Mouse (Mus musculus) ES-Bruce4 (cell line): ENCODE measurements around the gene Pced1a. TPM values are rescaled to one million over a fixed set of nuclear protein-coding genes. Genes with fewer than 3 reads are reported as not detected.

ENCODE experiments used
- H3K27ac ChIP-seq: 2 replicates; pipeline ENCODE4 v1.5.1; 2012; ENCODE audit warnings: low read length, inconsistent platforms; ENCODE audit not compliant: insufficient read depth
- H3K27me3 ChIP-seq: 2 replicates; pipeline ENCODE4 v1.6.1; 2012; ENCODE audit warnings: mild to moderate bottlenecking, low read length, inconsistent platforms; ENCODE audit not compliant: control insufficient read depth, poor library complexity, insufficient read depth, severe bottlenecking
- H3K36me3 ChIP-seq: 2 replicates; pipeline ENCODE4 v1.6.1; 2012; ENCODE audit warnings: inconsistent platforms, mild to moderate bottlenecking, low read length, moderate library complexity; ENCODE audit not compliant: control insufficient read depth, poor library complexity, insufficient read depth, severe bottlenecking
- H3K4me1 ChIP-seq: one replicate; pipeline ENCODE4 v1.8.1; 2011; ENCODE audit warnings: low read length; ENCODE audit not compliant: control insufficient read depth, insufficient read depth
- H3K4me3 ChIP-seq: 2 replicates; pipeline ENCODE4 v1.5.1; 2011; ENCODE audit warnings: low read depth, mild to moderate bottlenecking, low read length
- H3K9ac ChIP-seq: 2 replicates; pipeline ENCODE4 v1.6.1; 2012; ENCODE audit warnings: low read depth, mild to moderate bottlenecking, inconsistent platforms; ENCODE audit not compliant: poor library complexity, severe bottlenecking
- H3K9me3 ChIP-seq: replicated peaks from 2 replicates; pipeline ENCODE4 v1.6.1; 2012; ENCODE audit warnings: mild to moderate bottlenecking, low read length, inconsistent platforms; ENCODE audit not compliant: control insufficient read depth, poor library complexity, insufficient read depth, severe bottlenecking
- CTCF ChIP-seq: IDR thresholded peaks from one replicate; pipeline ENCODE4 v1.8.1; 2011; ENCODE audit warnings: low read depth, low read length
- EP300 ChIP-seq: IDR thresholded peaks from 2 replicates; pipeline ENCODE4 v1.6.1; 2011; ENCODE audit warnings: low read depth, low read length; ENCODE audit not compliant: insufficient read depth
- POLR2A ChIP-seq: IDR thresholded peaks from one replicate; pipeline ENCODE4 v1.8.1; 2011; ENCODE audit warnings: low read length; ENCODE audit not compliant: insufficient read depth
- polyA plus RNA-seq: library from polyadenylated mRNA; stranded (reverse); fragments of >200 nt; gene quantifications from 2 replicates; pipeline ENCODE4 v1.2.4, GENCODE M21; 2011; ENCODE audit warnings: low read depth; ENCODE audit not compliant: missing spikeins, insufficient read depth, insufficient read length

Gene Pced1a
- 16.3 and 18.4 TPM in 2 replicates for polyA plus RNA-seq

- Histone ChIP-seq H3K9ac (peak within 1 kb of the TSS; percentile 69), H3K4me3 (peak within 1 kb of the TSS; percentile 93), H3K4me1 (no peaks in the 10 kb centered on the region), H3K27me3 (no peaks in the 10 kb centered on the region), H3K27ac (no peak within 1 kb of the TSS), H3K9me3 (no peaks in the 10 kb centered on the region), H3K36me3 (no peaks in the 10 kb centered on the region)
- TF ChIP-seq CTCF, result peak; percentile 2
- TF ChIP-seq EP300, result no peak
Measured at GRCm38 (mm10) chr2:130424126-130424853, at the start of gene Pced1a, which contains the start of gene Vps16. Gene Pced1a (minus strand): TSS chr2:130424701. Gene Vps16 (plus strand): TSS chr2:130424339.

DNA sequence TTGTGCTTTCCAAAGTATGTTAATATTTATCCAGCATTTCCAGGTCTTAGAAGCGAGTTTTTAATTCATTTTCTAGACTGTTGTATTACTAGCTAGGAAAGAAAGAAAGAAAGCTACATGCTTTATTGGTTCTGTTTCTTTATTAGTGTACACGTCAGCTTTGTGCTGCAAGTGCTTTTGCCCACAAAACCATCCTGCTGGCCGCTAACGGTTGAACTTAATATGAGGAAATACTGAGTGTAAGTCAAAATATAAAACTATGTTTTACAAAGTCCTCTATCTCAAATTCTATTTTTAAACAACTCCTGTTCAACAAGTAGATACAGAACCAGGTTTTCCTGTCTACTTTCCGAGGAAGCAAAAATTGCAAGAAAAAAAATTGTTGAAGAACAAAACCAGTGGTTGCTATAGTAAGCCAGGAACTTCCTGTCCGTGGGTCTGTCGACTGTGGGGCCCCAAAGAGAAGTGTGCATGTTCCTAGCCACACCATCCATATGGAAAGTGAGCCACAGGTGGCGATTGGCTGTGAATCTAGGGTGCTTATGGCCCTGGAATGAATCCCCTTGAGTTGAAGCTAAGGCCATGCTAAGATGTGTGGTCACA is 48.5 kb upstream of the Pced1a start:
- Histone ChIP-seq H3K9ac (no peak overlapping the region), H3K4me1 (no peaks in the 10 kb centered on the region), H3K27ac (no peak overlapping the region), H3K9me3 (no peaks in the 10 kb centered on the region), H3K4me3 (no peak overlapping the region), H3K27me3 (no peaks in the 10 kb centered on the region), H3K36me3 (no peaks in the 10 kb centered on the region)
- no peak for TF ChIP-seq EP300
- no peak for TF ChIP-seq CTCF
- TF ChIP-seq POLR2A, result no peak

DNA sequence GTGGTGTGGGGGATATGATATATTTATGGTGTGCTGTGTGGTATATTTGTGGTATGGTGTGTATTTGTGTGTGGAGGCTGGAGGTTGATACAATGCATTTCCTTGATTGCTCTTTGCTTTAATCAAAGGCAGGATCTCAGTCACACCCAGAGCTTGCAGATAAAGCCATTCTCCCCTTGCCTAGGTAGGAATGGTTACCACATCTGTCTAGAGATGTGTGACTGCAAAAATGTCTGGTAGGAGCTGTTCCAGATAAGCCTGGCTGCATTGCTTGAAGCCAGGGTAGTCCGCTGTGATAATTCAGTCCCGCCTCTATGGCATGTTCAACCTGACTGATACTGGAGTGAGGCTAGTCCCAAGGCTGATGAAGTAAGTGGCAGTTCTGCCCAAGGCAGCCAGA is 45.4 kb upstream of the Pced1a start:
- H3K9ac ChIP-seq, result no peak overlapping the region
- no peak overlapping the region for H3K4me3 ChIP-seq
- TF ChIP-seq POLR2A, result no peak
- no peak for TF ChIP-seq CTCF
- TF ChIP-seq EP300, result no peak
- no peak overlapping the region for H3K27ac ChIP-seq
- no peaks in the 10 kb centered on the region for H3K27me3 ChIP-seq
- H3K9me3 ChIP-seq, result no peaks in the 10 kb centered on the region
- H3K36me3 ChIP-seq, result no peaks in the 10 kb centered on the region
- no peaks in the 10 kb centered on the region for H3K4me1 ChIP-seq

GRCm38 (mm10) chr2:130469366-130469765 is 44.9 kb upstream of the Pced1a start:
- Histone ChIP-seq H3K36me3 (no peaks in the 10 kb centered on the region), H3K4me3 (no peak overlapping the region), H3K9ac (no peak overlapping the region), H3K27ac (no peak overlapping the region), H3K9me3 (no peaks in the 10 kb centered on the region), H3K4me1 (no peaks in the 10 kb centered on the region), H3K27me3 (no peaks in the 10 kb centered on the region)
- TF ChIP-seq CTCF (no peak), POLR2A (no peak), EP300 (no peak)

DNA sequence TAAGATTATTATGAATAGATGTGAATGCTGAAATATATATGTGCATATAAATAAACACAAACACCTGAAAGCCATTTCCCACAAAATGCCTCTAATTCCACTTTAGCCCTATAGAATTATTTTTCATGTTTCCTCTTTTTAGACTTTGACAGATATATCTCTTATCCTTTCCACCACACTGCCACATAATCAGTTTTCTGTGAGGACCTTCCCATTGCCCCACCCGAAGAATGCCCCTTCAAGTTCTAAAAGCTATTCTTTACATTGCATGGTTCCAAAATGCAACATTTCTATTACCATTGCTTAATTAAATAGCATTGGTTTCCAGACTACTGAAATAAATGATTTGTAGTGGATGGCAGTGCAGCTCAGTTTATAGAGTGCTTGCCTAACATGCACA is 41.9 kb upstream of the Pced1a start:
- H3K4me3 ChIP-seq, result no peak overlapping the region
- no peak overlapping the region for H3K9ac ChIP-seq
- TF ChIP-seq POLR2A (no peak), CTCF (no peak), EP300 (no peak)
- no peaks in the 10 kb centered on the region for H3K9me3 ChIP-seq
- no peaks in the 10 kb centered on the region for H3K4me1 ChIP-seq
- H3K36me3 ChIP-seq, result no peaks in the 10 kb centered on the region
- no peak overlapping the region for H3K27ac ChIP-seq
- H3K27me3 ChIP-seq, result no peaks in the 10 kb centered on the region

DNA sequence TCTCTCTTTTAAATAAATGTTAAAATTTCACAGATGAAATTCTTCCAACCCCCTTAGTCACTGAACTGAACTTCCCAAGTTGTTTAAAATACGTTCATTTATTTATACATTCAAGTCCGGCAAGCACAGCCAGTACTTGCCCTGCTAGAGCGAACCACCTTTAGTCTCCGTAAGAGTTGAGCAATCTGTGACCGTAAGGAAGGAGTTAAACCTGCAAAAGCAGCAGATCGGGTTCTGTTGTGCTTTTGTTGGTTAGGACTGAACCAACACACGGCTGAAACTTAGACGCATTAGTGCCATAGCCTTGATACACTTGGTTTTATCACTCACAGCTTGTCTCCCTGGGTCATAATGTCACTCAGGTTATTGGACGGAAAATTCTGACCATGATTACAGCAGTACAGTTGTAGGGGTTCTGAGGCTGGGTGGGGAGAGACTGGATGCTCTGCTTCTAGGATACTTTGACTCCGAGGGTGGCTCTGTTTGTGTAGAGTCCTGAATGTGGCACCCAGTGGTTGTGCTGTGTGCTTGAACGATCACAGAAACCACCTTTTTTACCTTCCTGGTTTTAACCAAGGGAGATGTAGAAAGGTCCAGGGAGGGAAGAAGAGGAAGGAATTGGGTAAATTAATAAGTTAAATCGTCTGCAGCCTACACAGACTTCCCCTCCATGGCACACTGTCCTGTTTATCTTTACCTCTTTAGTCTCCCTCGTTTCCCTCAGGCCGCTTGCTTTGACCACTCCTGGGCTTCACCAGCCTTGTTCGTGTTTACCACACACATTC is 37.0 kb upstream of the Pced1a start:
- no peak overlapping the region for H3K27ac ChIP-seq
- no peak for TF ChIP-seq POLR2A
- TF ChIP-seq EP300, result no peak
- no peak for TF ChIP-seq CTCF
- H3K4me1 ChIP-seq, result no peaks in the 10 kb centered on the region
- H3K4me3 ChIP-seq, result no peak overlapping the region
- no peak overlapping the region for H3K9ac ChIP-seq
- H3K9me3 ChIP-seq, result no peaks in the 10 kb centered on the region
- no peaks in the 10 kb centered on the region for H3K27me3 ChIP-seq
- H3K36me3 ChIP-seq, result no peaks in the 10 kb centered on the region
